Mouse (Mus musculus): ENCODE data around the gene Il5ra.

- TF ChIP-seq CTCF (IDR thresholded peaks at IDR 0.05) (no peak), EP300 (IDR thresholded peaks at IDR 0.05) (no peak)
These were observed 17.1 kb upstream of the Il5ra start for GRCm38 (mm10) chr6:106765892-106766291.
